Mouse (Mus musculus) embryonic stem cell, embryonic (primary cell): ENCODE data around the gene Hsd17b12.

Experiments used
- CTCF ChIA-PET, 4 experiments: fragments of 300-600 bp in 2 of 4; fragments of 350-600 bp in 2 of 4; sonication (Branson Sonifier 250); formaldehyde crosslinking; loops; one replicate each; lab custom pipeline; 2022; ENCODE audit warnings: inconsistent platforms in 2 of 4; lab: Charles Lee
- POLR2A ChIA-PET, 4 experiments: fragments of 300-600 bp in 2 of 4; fragments of 350-600 bp in 2 of 4; sonication (Branson Sonifier 250); formaldehyde crosslinking; loops; one replicate each; lab custom pipeline; 2022; ENCODE audit warnings: antibody characterized with exemption in 4 of 4, inconsistent platforms in 1 of 4; lab: Charles Lee

The Hsd17b12 gene

DNA sequence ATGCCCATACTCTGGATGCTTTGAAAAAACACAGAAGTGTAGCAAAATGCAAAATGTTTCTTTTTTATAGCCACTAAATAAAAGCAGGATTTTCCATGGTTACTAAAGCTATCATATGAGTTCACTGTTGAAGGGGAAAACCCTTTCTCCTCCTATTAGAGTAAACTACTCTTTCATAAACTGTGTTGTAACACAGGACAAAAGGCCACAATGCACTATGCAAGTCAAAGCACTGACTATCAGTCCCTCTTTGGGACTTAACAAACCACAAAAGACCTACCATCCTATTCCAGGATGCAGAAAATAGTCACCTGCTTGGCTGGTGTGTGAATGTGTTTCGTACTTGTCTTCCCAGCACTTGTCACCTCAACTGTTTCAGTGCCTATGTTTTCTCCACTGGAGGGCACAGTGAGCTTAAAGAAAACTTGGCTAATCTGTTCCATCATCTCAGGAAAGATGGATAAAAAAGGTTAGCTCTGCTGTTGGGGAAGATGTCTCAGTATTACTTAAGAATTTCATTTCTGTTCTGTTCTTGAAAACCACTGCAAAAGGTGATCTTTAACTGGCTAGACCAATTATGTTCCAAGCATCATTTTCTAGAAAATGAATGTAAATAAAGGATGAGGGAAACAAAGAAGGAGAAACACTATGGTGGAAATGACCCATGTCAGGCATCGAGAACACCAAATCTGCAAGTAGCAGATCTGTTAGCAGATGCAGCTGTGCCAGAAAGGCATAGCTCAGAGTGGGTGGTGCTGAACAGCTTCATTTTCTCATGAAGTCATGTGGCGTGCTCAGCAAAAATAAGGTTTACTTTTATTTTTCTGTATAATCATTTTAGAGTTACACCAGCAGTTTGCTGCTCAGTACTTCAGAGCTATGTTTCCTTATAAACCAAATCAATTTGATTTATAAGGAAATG, 19.0 kb downstream of the Hsd17b12 start:
- POLR2A ChIA-PET: interaction anchor here in 2 of 4 experiments (0.7 to 4.5 kb wide), 8 partner anchors 9 to 27 kb away, joined by 3 to 20 read pairs (median 4); partner anchors contain the start of gene Hsd17b12 (in 2 of the 2)
- CTCF ChIA-PET: interaction anchor here in 2 of 4 experiments (0.8 to 1.1 kb wide), 4 partner anchors 106 to 127 kb away, joined by 3 to 4 read pairs (median 4); no protein-coding TSS in a partner anchor

GRCm38 (mm10) chr2:94136837-94137236, 20.9 kb downstream of the Hsd17b12 start:
- ChIA-PET POLR2A (interaction anchor here in 2 of 4 experiments (1.1 to 4.5 kb wide), 8 partner anchors 9 to 108 kb away, joined by 3 to 20 read pairs (median 4); partner anchors contain the start of gene Hsd17b12 (in 2 of the 2)), CTCF (no interaction called here)

DNA sequence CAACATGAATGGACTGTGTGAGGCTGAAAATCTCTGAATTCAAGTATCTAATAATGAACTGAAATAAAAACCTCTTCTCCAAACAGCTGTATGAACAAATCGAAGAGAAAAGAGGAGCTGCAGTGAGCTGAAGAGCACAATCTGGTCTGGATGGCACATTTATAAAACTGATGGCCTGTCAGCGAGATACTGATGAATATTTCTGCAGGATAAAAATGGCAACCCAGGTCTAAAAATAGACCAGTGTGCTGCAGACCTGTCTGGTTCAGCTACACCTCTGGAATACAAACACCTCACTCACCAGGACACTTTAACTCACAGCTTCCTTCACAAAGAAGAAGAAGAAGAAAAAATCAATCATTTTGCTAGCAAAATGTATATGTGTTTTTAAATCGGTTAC, 29.3 kb downstream of the Hsd17b12 start:
- CTCF ChIA-PET: no interaction called here
- POLR2A ChIA-PET: interaction anchor here in 2 of 4 experiments (0.8 to 2.1 kb wide), 8 partner anchors 16 to 37 kb away, joined by 3 to 7 read pairs (median 4); partner anchors contain the start of gene Hsd17b12 (in 2 of the 2)

- POLR2A ChIA-PET: interaction anchor here in 2 of 4 experiments (0.6 to 2.0 kb wide), 6 partner anchors 14 to 448 kb away, joined by 3 to 5 read pairs (median 3); partner anchors contain the start of gene Hsd17b12 (in 1 of the 2)
- CTCF ChIA-PET: interaction anchor here in 1 of 4 experiments (0.9 kb wide), 1 partner anchor 86 kb away, joined by 3 read pairs; no protein-coding TSS in a partner anchor
Measured at GRCm38 (mm10) chr2:94122182-94123041, 35.4 kb downstream of the Hsd17b12 start.

DNA sequence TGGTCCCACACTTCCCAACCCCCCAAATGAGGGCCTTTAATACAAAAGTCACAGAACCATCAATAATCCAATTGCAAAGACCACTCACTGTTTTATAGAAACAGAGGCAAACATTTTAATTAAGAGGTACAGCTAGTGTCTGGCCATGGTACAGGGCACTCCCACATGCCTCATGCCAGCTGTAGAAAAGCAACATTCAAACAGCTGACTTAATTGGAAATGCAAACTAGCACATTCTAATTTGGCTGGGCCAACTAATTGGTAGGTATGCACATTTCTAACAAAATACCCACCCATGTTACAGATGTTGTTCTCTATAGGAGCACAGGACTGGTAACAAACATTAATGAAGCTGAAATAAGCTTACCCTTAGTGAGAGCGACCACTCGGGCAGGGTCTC, 54.0 kb downstream of the Hsd17b12 start:
- CTCF ChIA-PET: no interaction called here
- POLR2A ChIA-PET: no interaction called here

DNA sequence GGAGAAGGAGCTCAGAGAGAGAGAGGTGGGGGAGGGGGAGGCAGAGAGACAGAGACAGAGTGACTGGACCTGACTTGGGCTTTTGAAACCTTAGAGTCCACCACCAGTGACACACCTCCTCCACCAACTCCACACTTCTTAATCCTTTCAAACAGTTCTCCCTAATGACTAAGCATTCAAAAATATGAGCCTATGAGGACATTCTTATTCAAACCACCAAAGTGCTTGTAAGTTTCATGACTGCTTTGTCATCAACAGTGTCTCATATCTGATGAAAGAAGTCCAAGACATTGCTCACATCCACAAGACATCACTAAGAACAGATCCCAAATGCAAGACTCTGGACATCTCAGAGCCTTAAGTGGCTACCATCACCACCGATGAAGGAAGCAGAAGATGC, 67.9 kb downstream of the Hsd17b12 start:
- POLR2A ChIA-PET: interaction anchor here in 1 of 4 experiments (0.5 kb wide), 1 partner anchor 71 kb away, joined by 4 read pairs; no protein-coding TSS in a partner anchor
- CTCF ChIA-PET: no interaction called here

DNA sequence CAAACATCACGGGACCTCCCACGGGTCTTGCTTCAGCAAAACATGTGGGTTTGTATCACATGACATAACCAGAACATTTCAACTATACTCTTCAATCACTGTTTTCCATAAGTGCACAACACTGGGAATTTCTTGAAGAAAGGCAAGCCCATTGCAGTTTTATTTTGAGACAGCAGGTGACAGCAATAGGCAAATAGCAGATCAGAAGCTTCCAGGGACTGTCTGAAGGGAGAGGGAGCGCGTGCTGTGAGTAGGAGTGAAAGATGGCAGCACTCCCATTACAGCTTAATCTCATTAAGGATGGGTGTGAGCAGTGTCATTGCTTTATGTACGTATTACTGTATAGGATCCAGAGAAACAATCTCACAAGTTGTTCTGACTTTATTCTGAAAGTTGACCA, 88.3 kb downstream of the Hsd17b12 start:
- POLR2A ChIA-PET: interaction anchor here in 2 of 4 experiments (0.6 to 3.1 kb wide), 10 partner anchors 10 to 89 kb away, joined by 3 to 16 read pairs (median 4); partner anchors contain the start of gene Hsd17b12 (in 1 of the 2)
- CTCF ChIA-PET: interaction anchor here in 3 of 4 experiments (0.6 to 2.9 kb wide), 6 partner anchors 11 to 176 kb away, joined by 3 to 17 read pairs (median 4); no protein-coding TSS in a partner anchor

DNA sequence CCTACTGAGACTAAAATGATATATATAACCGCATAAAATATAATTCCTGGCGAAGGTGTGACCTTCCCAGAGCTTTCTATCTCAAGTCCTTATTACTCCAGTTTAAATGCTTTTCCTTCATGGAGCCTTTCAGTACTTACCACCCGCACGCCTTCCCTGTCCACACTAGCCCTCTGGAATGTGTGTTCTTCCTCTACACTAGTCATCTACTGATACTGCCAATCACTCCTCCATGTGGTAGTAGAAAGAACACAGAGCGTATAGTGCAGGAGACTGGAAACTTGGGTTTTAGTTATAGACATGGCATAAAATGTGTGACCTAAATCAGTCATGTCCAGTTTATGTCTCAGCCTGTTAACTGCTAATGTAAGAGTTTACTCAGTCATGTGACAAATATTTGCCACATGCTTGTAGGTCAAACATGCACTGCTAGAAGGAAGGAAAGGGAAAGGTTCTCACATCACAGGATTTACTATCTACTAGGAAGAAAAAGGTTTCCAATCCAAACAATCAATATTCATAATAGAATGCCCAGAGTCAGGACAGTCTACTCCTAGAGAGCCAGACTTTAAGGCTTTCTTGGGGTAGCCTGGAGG, 91.1 kb downstream of the Hsd17b12 start:
- CTCF ChIA-PET: interaction anchor here in 2 of 4 experiments (0.8 to 2.5 kb wide), 2 partner anchors 12 kb away, joined by 3 to 12 read pairs; no protein-coding TSS in a partner anchor
- POLR2A ChIA-PET: interaction anchor here in 2 of 4 experiments (1.6 to 1.8 kb wide), 2 partner anchors 11 to 26 kb away, joined by 5 to 6 read pairs; no protein-coding TSS in a partner anchor

- ChIA-PET CTCF (interaction anchor here in 2 of 4 experiments (0.7 to 2.5 kb wide), 3 partner anchors 8 to 12 kb away, joined by 3 to 12 read pairs (median 3); no protein-coding TSS in a partner anchor), POLR2A (interaction anchor here in 2 of 4 experiments (0.6 to 1.8 kb wide), 4 partner anchors 11 to 111 kb away, joined by 3 to 6 read pairs (median 4); no protein-coding TSS in a partner anchor)
Measured at GRCm38 (mm10) chr2:94066120-94066519, 91.6 kb downstream of the Hsd17b12 start.

DNA sequence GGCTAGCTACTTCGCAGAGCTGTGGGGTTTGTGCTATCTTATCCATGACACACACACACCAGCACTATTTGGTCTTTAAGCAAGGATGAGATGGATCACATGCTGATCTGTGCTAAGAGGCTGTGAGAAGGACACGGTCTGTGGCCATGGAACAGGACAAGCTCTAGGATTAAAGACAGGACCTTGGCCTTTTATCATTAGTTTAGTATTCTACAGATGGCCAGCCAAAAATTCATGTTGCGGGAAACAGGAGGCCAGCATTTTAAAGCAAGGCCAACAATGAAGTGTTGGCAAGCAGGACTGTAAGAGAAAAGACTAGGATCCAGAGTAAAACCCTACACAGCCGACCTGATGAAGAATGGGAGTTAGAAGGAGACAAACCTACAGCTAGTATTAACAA, 95.0 kb downstream of the Hsd17b12 start:
- ChIA-PET POLR2A (interaction anchor here in 2 of 4 experiments (1.0 to 1.6 kb wide), 2 partner anchors 16 to 21 kb away, joined by 3 to 5 read pairs; no protein-coding TSS in a partner anchor), CTCF (interaction anchor here in 3 of 4 experiments (0.7 to 1.2 kb wide), 3 partner anchors 17 to 251 kb away, joined by 3 to 4 read pairs (median 3); no protein-coding TSS in a partner anchor)

- POLR2A ChIA-PET: interaction anchor here in 1 of 4 experiments (0.7 to 2.8 kb wide), 6 partner anchors 9 to 37 kb away, joined by 3 to 10 read pairs (median 4); no protein-coding TSS in a partner anchor
- CTCF ChIA-PET: interaction anchor here in 3 of 4 experiments (0.6 to 1.8 kb wide), 11 partner anchors 9 to 299 kb away, joined by 3 to 12 read pairs (median 3); no protein-coding TSS in a partner anchor
Measured at GRCm38 (mm10) chr2:94059459-94059858, 98.3 kb downstream of the Hsd17b12 start.

DNA sequence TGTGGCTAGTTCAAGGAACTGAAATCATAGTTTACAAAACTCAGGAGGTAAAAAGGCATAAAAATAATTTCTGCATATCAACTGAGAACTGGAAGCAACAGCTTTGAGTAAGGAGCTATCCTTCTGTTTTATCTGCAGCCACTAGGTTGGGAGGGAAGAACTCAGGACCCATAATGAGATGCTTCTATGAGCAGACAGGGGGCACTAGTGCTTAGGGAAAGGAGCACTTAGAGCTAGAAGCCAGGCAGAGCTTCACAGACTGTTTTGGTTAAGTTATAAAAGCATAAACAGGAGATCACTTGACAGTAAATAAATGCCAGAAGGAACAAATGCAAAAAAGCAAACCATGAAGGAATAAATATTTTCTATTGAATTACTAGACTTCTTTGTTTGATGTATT, 103.0 kb downstream of the Hsd17b12 start:
- ChIA-PET CTCF (interaction anchor here (0.6 to 2.8 kb wide), 35 partner anchors 9 to 236 kb away, joined by 3 to 18 read pairs (median 4); partner anchors contain the start of gene Hsd17b12 (in 2 of the 4)), POLR2A (interaction anchor here in 3 of 4 experiments (0.7 to 2.5 kb wide), 7 partner anchors 11 to 236 kb away, joined by 3 to 11 read pairs (median 3); no protein-coding TSS in a partner anchor)

DNA sequence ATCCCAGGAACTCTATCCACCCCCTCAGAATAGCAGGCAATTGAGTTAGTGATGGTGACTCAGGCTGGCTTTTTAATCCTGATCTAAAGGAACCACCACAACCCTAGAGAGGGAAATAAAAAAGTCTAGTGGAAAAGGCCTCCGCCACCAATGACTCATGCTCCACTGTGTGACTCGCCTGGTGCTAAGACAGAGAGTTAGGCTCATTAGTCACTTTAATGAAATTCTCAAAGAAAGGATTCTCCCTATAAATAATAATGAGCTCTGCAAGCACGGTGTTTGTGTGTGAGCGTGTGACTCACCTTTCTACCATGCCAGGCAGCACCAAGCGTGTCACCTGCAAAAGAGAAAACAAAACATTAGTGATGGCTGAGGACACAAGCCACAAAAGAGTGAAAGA, 105.8 kb downstream of the Hsd17b12 start:
- ChIA-PET POLR2A (interaction anchor here in 1 of 4 experiments (3.1 kb wide), 1 partner anchor 11 kb away, joined by 20 read pairs; no protein-coding TSS in a partner anchor), CTCF (no interaction called here)

DNA sequence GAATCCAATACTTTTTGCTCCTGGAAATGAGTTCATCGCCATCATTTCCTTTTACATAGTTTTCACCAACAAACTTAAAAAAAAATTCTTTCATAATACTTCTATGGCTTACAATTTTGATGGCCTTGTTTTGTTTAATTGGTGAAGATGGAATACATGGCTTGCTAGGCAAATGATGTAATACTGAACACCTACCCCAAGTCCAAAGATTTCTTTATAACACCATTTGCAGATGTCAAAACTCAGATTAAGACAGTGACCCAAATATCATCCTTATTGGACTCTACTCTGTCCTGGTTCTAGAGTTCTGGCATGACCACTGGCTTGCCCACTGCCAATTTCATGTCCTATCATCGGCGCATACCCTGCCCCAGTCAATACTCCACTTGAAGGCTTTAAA, 106.9 kb downstream of the Hsd17b12 start:
- ChIA-PET CTCF (interaction anchor here in 2 of 4 experiments (0.6 to 1.1 kb wide), 2 partner anchors 8 kb away, joined by 3 read pairs; no protein-coding TSS in a partner anchor), POLR2A (interaction anchor here in 2 of 4 experiments (0.6 to 3.1 kb wide), 3 partner anchors 9 to 358 kb away, joined by 3 to 20 read pairs (median 4); no protein-coding TSS in a partner anchor)

DNA sequence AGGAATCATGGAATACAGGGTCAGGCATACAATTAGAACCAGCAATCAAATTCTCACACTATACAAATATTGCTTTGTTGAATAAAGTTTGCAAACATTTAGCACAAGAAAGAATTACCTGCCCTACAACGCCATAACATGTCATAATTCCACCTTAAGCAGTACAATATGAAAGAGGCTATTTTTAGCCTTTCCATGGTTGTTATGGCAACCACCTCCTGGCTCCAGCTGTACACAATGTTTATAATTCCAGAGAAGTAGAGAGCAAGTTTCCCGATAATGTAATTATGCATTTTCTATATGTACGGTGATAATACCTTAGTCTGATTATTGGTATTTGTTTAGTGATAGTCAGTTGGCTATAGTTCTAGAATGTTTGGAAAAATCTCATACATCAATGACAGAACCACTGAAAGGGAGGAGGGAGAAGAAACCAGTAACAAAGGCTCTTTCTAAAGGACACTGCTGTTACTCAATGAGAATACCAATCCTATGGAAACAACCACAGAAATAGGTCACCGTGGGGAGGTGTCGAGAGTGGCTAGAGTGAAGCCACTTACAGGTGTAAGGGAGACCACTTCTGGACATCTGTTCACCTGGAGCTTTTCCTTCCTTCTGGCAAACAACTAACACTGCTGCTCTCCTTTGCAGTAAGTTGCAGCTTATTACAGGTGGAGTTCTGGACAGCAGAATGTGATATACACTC, 108.1 kb downstream of the Hsd17b12 start:
- CTCF ChIA-PET: interaction anchor here in 2 of 4 experiments (1.1 to 1.4 kb wide), 2 partner anchors 10 to 14 kb away, joined by 3 read pairs; no protein-coding TSS in a partner anchor
- POLR2A ChIA-PET: interaction anchor here in 2 of 4 experiments (0.6 to 3.1 kb wide), 4 partner anchors 8 to 19 kb away, joined by 3 to 20 read pairs (median 3); no protein-coding TSS in a partner anchor
